Mouse (Mus musculus): Measurements from ENCODE around the gene Atp13a4. TPM values are rescaled to one million over a fixed set of nuclear protein-coding genes. Genes with fewer than 3 reads are reported as not detected.

The Atp13a4 gene
- polyA plus RNA-seq, 1 experiment from 2014 or later, result 0.99 TPM

DNA sequence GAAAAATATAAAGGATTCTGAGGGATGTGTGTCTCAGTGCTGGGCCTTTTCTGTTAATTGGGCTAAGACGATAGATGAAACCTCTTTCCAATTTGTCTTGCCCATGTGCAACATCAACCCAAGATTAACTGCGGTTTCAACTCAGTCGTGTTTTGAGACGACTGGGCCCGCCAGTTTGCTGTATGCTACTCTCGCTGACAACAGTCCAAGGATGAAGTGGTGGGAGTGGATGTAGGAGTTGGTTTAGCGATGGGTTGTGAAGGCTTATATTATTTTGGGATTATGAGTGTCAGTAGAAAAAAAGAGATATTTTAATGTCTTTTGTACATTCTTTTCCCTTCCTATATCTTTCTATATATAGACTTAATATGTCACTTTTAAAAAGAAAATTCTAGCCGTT, 170.0 kb downstream of the Atp13a4 start:
- Histone ChIP-seq H3K9ac (no peak overlapping the region), H3K9me3 (no peaks in the 10 kb centered on the region), H3K4me3 (no peak overlapping the region), H3K27me3 (no peaks in the 10 kb centered on the region), H3K36me3 (no peaks in the 10 kb centered on the region), H3K4me2 (no peak overlapping the region), H3K27ac (no peak overlapping the region), H3K4me1 (replicated peaks) (no peaks in the 10 kb centered on the region)
- ATAC-seq (ENCODE audit: low FRiP score), result no peak
- WGBS, result 93% methylated on average over 8 of the region's 8 CpGs

Other genes starting within 250 kb of the Atp13a4 start
- gene Atp13a5, start 166.1 kb downstream of the Atp13a4 start, polyA plus RNA-seq (2015; fragmentation: Nextera tagmentation; extraction: Ambion mirVana), result 0.84 and 0.94 TPM in 2 replicates
- 42.4 and 43.1 TPM in 2 replicates for gene Opa1, start 34.5 kb upstream of the Atp13a4 start, polyA plus RNA-seq (2015; fragmentation: Nextera tagmentation; extraction: Ambion mirVana)